Mouse (Mus musculus): ENCODE measurements around the gene Gfer.

Gene Gfer

DNA sequence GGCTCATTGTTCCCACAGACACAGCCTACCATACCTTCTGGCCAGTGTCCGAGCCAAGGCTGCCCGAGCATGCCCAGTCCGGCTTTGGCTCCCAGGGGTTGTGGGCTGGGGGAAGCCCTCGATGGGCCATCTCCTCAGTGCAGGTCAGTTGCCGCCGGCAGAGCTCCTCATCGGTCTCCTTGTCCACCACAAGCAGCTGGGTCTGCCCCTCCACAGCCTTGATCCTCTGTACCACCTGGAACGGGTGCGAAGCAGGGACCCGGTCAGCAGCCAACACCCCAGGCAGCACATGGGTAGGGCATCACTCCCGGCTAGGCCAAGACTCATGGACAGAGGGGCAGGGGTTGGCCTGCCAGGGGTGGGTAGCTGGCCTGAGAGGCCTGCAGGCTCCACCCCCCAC is 48.5 kb downstream of the Gfer start:
- no peak for DNase-seq (ENCODE audit: low spot score)

DNA sequence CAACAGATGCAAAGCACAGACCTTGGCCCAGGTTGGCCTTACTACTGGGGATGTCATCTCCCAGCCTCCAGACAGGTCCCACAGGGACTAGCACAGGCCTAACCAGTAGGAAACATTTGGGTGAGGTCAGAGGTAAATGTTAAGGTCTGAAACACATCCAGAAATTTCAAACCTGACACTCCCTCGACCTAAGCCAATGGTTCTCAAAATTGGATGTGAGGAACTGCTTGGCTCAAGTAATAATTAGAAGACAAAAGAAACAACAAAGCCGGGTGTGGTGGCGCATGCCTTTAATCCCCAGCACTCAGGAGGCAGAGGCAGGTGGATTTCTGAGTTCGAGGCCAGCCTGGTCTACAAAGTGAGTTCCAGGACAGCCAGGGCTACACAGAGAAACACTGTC is 49.6 kb downstream of the Gfer start:
- DNase-seq (ENCODE audit: low spot score), result no peak

DNA sequence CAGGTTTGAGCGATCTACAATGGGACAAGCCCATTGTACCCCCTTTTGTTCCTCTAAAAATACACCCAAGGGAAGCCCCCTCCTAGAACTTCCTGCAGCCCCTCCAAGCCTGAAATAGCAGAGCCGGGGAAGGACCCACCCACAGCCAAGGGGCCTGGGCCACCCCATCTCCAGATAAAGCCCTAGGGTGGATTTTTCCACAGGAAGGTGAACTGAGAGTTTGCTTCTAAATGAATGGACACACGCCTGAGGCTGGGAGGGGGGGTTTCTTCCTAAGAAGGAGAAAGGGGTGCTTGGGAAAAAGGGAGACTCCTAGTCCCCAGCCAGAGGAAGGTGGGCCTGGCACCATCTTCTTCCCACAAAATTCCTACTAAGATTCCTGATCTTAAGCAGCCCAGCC is 50.0 kb downstream of the Gfer start:
- DNase-seq (ENCODE audit: low spot score), result no peak

DNA sequence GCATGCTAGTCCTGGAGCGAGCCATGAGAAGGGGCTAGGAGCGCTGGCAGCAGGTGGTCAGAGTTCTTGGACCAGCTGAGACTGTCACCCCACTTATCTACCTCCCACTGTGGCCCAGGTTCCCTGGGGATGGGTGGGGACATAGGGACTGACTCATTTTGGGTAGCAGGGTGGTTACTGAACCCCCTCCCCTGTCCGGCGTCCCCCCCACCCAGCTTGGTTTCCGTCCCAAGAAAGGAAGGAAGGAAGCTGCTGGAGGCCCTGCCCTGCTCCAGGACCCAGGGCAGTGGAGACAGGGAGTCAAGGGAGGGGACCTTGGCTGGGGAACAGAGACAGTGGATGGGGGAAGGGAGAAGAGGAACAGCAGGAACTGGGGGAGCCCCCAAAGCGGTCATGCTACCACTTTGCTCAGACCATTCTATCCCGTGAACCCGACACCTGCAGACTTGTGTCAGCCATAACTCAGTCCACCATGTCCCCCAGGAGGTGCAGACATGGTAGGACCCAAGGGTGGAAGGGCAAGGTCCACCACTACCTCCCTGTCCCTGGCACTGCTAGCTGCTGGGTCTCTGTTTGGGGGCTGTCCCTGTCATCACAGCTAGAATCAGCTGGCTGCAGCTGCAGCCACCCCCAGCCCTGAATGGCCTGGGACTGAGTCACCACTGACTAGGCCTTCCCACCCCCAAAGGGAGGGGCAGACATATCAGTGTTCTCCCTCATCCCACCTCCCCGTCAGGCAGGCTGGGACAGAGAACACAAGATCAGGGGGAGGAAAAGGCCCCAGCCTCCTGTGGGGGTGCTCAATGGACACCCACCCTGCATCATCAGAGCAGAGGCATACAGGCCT is 50.9 kb downstream of the Gfer start:
- no peak for DNase-seq (ENCODE audit: low spot score)

DNA sequence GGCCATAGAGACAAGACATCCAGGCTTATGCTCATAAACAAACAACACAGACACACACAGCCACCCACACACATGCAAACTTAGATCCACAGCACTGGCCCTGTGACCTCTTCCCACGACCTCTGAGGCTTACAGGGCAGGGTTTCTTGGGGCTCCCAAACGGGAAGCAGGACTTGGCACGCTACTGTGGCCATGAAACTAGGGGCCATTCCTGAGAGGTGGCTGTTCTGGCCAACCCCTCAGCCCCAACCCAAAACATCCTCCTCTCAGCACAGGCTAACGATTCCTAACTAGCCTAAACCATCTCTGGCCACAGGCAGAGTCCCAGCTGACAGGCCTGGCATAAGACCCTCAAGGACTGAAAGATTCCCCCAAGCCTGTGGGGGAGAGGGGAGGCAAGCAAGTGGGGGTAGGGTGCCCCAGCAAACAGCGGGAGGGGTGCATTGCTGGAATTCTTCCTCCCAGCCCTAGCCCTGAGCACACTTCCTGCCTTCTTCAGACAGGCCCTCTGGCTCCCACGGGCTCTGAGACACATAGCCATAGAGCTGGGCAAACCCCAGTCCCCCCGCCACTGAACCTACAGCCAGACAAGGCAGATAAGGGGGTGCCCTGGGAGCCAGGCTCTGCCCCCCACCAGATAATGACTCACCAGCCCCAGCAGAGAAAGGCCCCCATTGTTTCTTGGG is 51.8 kb downstream of the Gfer start:
- DNase-seq (ENCODE audit: low spot score), result no peak
